Mouse (Mus musculus) forebrain, embryonic 13.5 days (tissue): ENCODE results near the gene Alg10b. TPM values are rescaled to one million over a fixed set of nuclear protein-coding genes. Genes with fewer than 3 reads are reported as not detected.
A peak's percentile ranks its signal among the peaks of the same experiment; 100 is the strongest.
"Not testable (repeated sequence)": the region's sequence is repeated elsewhere in the genome, so short reads cannot be mapped to it uniquely, and the experiment has no call there.

Experiments
- ATAC-seq: fragments of 200-750 bp; cut with Nextera tagmentation; 2 replicates; pipeline ENCODE4 v1.8.0; 2017
- H3K27ac ChIP-seq: fragments of 300-500 bp; sonication (generic); 2 replicates; pipeline ENCODE4 v1.5.1; 2015; ENCODE audit warnings: inconsistent platforms, mild to moderate bottlenecking, moderate library complexity
- H3K27me3 ChIP-seq: fragments of 300-500 bp; sonication (generic); 2 replicates; pipeline ENCODE4 v1.6.1; 2015; ENCODE audit warnings: mild to moderate bottlenecking, inconsistent platforms
- H3K36me3 ChIP-seq: fragments of 300-500 bp; sonication (generic); 2 replicates; pipeline ENCODE4 v1.6.1; 2015; ENCODE audit warnings: mild to moderate bottlenecking, inconsistent platforms; ENCODE audit not compliant: poor library complexity, severe bottlenecking
- H3K4me1 ChIP-seq: fragments of 300-500 bp; sonication (generic); 2 replicates; pipeline ENCODE4 v1.6.1; 2015; ENCODE audit warnings: inconsistent platforms
- H3K4me2 ChIP-seq: fragments of 300-500 bp; sonication (generic); 2 replicates; pipeline ENCODE4 v1.6.1; 2015; ENCODE audit warnings: inconsistent platforms, mild to moderate bottlenecking, moderate library complexity
- H3K4me3 ChIP-seq: fragments of 300-500 bp; sonication (generic); 2 replicates; pipeline ENCODE4 v1.5.1; 2015; ENCODE audit warnings: mild to moderate bottlenecking, inconsistent platforms
- H3K9ac ChIP-seq: fragments of 300-500 bp; sonication (generic); 2 replicates; pipeline ENCODE4 v1.6.1; 2015; ENCODE audit warnings: mild to moderate bottlenecking, inconsistent platforms
- H3K9me3 ChIP-seq: fragments of 300-500 bp; sonication (generic); replicated peaks from 2 replicates; pipeline ENCODE4 v1.6.1; 2016; ENCODE audit warnings: inconsistent platforms
- WGBS: fragments of 180-500 bp; shearing (Covaris S2); methylation state at CpG from one replicate; pipeline ENCODE4 v1.1.7; 2015; 5-methylcytosine and 5-hydroxymethylcytosine counted together
- polyA plus RNA-seq: library from polyadenylated mRNA; unstranded; fragments of >200 nt; fragmentation: Nextera tagmentation; extraction: Ambion mirVana; gene quantifications from 2 replicates; pipeline ENCODE4 v1.2.1, GENCODE M21; 2015

Gene Alg10b
- 40.1 and 44.2 TPM in 2 replicates for polyA plus RNA-seq

- peak; percentile 100 for ATAC-seq
- under 1% methylated on average over 46 of the region's 59 CpGs for whole genome bisulfite sequencing
- H3K9ac ChIP-seq, result peak within 1 kb of the TSS; percentile 91
- H3K27ac ChIP-seq, result peak within 1 kb of the TSS; percentile 86
- H3K36me3 ChIP-seq, result peaks cover 27% of the 10 kb centered on the region
- no peaks in the 10 kb centered on the region for H3K9me3 ChIP-seq
- peak within 1 kb of the TSS; percentile 70 for H3K4me2 ChIP-seq
- H3K4me3 ChIP-seq, result peak within 1 kb of the TSS; percentile 80
- no peaks in the 10 kb centered on the region for H3K27me3 ChIP-seq
- peaks cover 20% of the 10 kb centered on the region for H3K4me1 ChIP-seq
Observed at GRCm38 (mm10) chr15:90223969-90224750, at the start of gene Alg10b. Alg10b (plus strand) TSS chr15:90224311.

DNA sequence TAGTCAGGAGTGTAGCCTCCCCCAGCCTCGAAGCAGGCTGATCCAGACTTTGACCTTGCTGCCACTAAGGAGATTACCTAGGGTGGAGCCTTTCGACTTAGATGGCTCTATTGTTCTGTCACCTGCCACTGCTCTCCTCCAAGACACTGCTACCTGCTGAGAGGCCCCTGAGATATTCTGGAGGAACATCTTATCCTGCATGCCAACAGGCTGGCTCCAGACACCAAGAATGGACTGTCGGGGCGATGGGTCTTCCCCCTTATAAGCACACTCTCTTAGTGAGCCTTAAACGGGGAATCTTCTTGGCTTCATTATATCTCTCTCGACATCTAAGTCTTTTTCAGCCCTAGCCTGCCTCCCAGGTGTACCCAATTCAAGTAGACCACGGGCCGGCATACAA is 41.0 kb upstream of the Alg10b start:
- not testable (repeated sequence) for H3K36me3 ChIP-seq, H3K4me1 ChIP-seq, ATAC-seq, H3K9me3 ChIP-seq, H3K4me2 ChIP-seq, H3K9ac ChIP-seq, H3K4me3 ChIP-seq, H3K27me3 ChIP-seq, H3K27ac ChIP-seq
- 63% methylated on average over 8 of the region's 8 CpGs for WGBS

GRCm38 (mm10) chr15:90183511-90183910 is 40.6 kb upstream of the Alg10b start:
- Histone ChIP-seq H3K4me3 (no peak overlapping the region), H3K27ac (no peak overlapping the region), H3K9me3 (no peaks in the 10 kb centered on the region), H3K4me2 (no peak overlapping the region), H3K36me3 (no peaks in the 10 kb centered on the region), H3K27me3 (no peaks in the 10 kb centered on the region), H3K9ac (no peak overlapping the region), H3K4me1 (no peaks in the 10 kb centered on the region)
- WGBS, result 92% methylated on average over 6 of the region's 6 CpGs
- no peak for ATAC-seq

DNA sequence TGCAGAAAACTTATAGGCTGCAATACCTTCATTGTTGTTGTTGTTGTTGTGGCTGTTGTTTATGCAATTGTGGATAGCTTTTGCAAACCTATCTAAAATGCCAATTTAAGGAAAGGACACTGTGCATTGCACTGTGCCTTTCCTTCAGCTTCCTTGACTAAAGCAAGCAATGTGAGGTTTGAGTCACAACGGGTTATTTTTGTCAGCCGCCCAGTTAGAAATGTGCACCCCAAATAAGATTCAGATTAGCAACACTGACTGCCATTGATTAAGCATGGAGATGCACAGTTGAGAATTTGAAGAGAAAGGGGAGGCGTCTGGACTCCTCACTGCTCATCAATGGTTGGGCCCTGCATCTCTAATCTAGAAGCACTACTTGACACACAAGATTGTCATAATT is 39.4 kb upstream of the Alg10b start:
- H3K36me3 ChIP-seq, result no peaks in the 10 kb centered on the region
- no peaks in the 10 kb centered on the region for H3K27me3 ChIP-seq
- 92% methylated on average over 3 of the region's 3 CpGs for WGBS
- no peaks in the 10 kb centered on the region for H3K4me1 ChIP-seq
- no peaks in the 10 kb centered on the region for H3K9me3 ChIP-seq
- no peak overlapping the region for H3K27ac ChIP-seq
- H3K4me2 ChIP-seq, result no peak overlapping the region
- no peak for ATAC-seq
- no peak overlapping the region for H3K4me3 ChIP-seq
- H3K9ac ChIP-seq, result no peak overlapping the region

GRCm38 (mm10) chr15:90189477-90189876 is 34.6 kb upstream of the Alg10b start:
- no peaks in the 10 kb centered on the region for H3K36me3 ChIP-seq
- ATAC-seq, result no peak
- no peak overlapping the region for H3K4me2 ChIP-seq
- H3K4me3 ChIP-seq, result no peak overlapping the region
- no peak overlapping the region for H3K27ac ChIP-seq
- H3K27me3 ChIP-seq, result no peaks in the 10 kb centered on the region
- 90% methylated on average over 9 of the region's 9 CpGs for WGBS
- H3K9me3 ChIP-seq, result no peaks in the 10 kb centered on the region
- H3K4me1 ChIP-seq, result no peaks in the 10 kb centered on the region
- no peak overlapping the region for H3K9ac ChIP-seq

- H3K27ac ChIP-seq, result no peak overlapping the region
- H3K36me3 ChIP-seq, result no peaks in the 10 kb centered on the region
- no peak overlapping the region for H3K9ac ChIP-seq
- 54% methylated on average over 8 of the region's 8 CpGs for WGBS
- no peak overlapping the region for H3K4me2 ChIP-seq
- no peak overlapping the region for H3K4me3 ChIP-seq
- no peaks in the 10 kb centered on the region for H3K4me1 ChIP-seq
- no peaks in the 10 kb centered on the region for H3K9me3 ChIP-seq
- no peak for ATAC-seq
- peaks cover 4% of the 10 kb centered on the region; the same call in 1 of the 2 replicates for H3K27me3 ChIP-seq
Observed at GRCm38 (mm10) chr15:90213946-90214345, 10.2 kb upstream of the Alg10b start.

- 15% methylated on average over 6 of the region's 6 CpGs for WGBS
- Histone ChIP-seq H3K27ac (no peak overlapping the region), H3K9me3 (no peaks in the 10 kb centered on the region), H3K4me1 (no peaks in the 10 kb centered on the region), H3K4me2 (no peak overlapping the region), H3K4me3 (no peak overlapping the region), H3K9ac (no peak overlapping the region), H3K27me3 (peaks cover 4% of the 10 kb centered on the region; the same call in 1 of the 2 replicates), H3K36me3 (no peaks in the 10 kb centered on the region)
- peak; percentile 57; the same call in 1 of the 2 replicates for ATAC-seq
Observed at GRCm38 (mm10) chr15:90214913-90215312, 9.2 kb upstream of the Alg10b start.

GRCm38 (mm10) chr15:90225058-90225575 is 1.0 kb downstream of the Alg10b start:
- peak overlapping the region; percentile 80 for H3K4me3 ChIP-seq
- H3K4me2 ChIP-seq, result peak overlapping the region; percentile 70
- peak overlapping the region; percentile 91 for H3K9ac ChIP-seq
- ATAC-seq, result no peak
- H3K27me3 ChIP-seq, result no peaks in the 10 kb centered on the region
- no peaks in the 10 kb centered on the region for H3K9me3 ChIP-seq
- 67% methylated on average over 4 of the region's 4 CpGs for WGBS
- H3K4me1 ChIP-seq, result peaks cover 20% of the 10 kb centered on the region
- H3K36me3 ChIP-seq, result peaks cover 37% of the 10 kb centered on the region
- no peak overlapping the region for H3K27ac ChIP-seq

GRCm38 (mm10) chr15:90237657-90238056 is 13.5 kb downstream of the Alg10b start:
- no peak overlapping the region for H3K4me2 ChIP-seq
- no peak for ATAC-seq
- H3K4me1 ChIP-seq, result no peaks in the 10 kb centered on the region
- H3K9ac ChIP-seq, result no peak overlapping the region
- peaks cover 16% of the 10 kb centered on the region for H3K36me3 ChIP-seq
- WGBS, result 28% methylated on average over 2 of the region's 2 CpGs
- H3K4me3 ChIP-seq, result no peak overlapping the region
- no peaks in the 10 kb centered on the region for H3K9me3 ChIP-seq
- no peak overlapping the region for H3K27ac ChIP-seq
- H3K27me3 ChIP-seq, result no peaks in the 10 kb centered on the region

DNA sequence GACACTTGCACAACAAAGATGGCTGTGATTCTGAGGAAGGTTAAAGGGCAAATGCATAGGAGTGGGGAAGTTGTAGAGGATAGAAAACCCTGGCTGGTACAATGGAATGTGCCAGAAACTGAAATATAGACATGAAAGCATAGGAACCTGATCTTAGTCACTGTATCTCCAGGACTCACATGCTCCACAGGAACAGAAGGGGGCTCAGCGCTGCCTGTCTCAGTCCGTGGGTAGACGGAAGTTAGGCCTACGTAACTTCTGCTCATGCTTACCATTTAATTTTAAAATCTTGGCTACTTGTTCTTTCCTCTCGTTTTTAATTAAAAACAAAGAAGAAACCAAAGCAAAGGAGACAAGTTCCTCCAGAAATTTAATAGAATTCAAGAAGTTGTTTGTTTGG is 20.0 kb downstream of the Alg10b start:
- no peaks in the 10 kb centered on the region for H3K4me1 ChIP-seq
- no peak for ATAC-seq
- H3K27ac ChIP-seq, result no peak overlapping the region
- H3K36me3 ChIP-seq, result no peaks in the 10 kb centered on the region
- H3K27me3 ChIP-seq, result no peaks in the 10 kb centered on the region
- H3K4me3 ChIP-seq, result no peak overlapping the region
- H3K9me3 ChIP-seq, result no peaks in the 10 kb centered on the region
- H3K4me2 ChIP-seq, result no peak overlapping the region
- WGBS, result 90% methylated on average over 5 of the region's 5 CpGs
- no peak overlapping the region for H3K9ac ChIP-seq

DNA sequence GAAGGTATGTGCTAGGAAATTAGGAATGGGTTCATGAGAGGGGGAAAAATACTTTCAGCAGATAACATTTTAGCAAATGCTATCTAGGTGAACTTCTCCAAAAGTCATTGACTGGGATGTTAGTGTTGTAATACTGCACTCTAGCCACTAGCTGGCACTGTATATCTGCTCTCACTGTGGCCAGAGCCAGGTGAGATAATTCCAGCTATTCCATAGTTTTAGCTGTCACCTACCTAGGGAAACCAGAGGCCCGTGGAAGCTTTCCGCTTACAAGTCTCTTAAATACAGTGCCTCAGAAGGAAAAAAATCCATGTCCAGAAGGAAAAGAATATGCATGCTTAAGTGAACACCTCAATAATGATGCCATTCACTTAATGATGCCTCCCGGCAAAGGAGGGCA is 25.6 kb downstream of the Alg10b start:
- H3K9ac ChIP-seq, result no peak overlapping the region
- H3K36me3 ChIP-seq, result no peaks in the 10 kb centered on the region
- H3K4me1 ChIP-seq, result no peaks in the 10 kb centered on the region
- no peak overlapping the region for H3K4me2 ChIP-seq
- no peak overlapping the region for H3K27ac ChIP-seq
- H3K9me3 ChIP-seq, result no peaks in the 10 kb centered on the region
- no peaks in the 10 kb centered on the region for H3K27me3 ChIP-seq
- 52% methylated on average over 3 of the region's 3 CpGs for WGBS
- 0 out of 2 replicates have a peak, but pooled peaks have one; percentile 57 for ATAC-seq
- H3K4me3 ChIP-seq, result no peak overlapping the region

DNA sequence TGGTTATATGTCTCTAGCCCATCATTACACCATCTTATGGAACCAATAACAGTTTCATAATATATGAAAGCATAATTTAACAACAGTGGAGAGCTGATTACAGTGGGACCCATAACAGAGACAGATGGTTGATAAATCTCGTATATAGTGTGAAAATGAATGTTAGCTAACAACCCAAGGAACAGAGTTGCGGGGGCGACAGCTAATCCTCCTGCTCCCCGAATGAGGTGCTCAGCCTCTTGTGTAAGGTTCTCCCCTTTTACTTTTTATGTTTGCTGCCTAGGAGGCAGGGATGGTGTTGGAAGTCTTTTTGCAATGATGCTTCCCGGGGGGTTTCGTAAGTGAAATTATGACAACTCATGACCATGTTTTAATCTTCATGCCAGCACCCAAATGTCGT is 58.8 kb downstream of the Alg10b start:
- Histone ChIP-seq H3K9me3 (no peaks in the 10 kb centered on the region), H3K36me3 (no peaks in the 10 kb centered on the region), H3K4me2 (no peak overlapping the region), H3K27me3 (no peaks in the 10 kb centered on the region), H3K9ac (no peak overlapping the region), H3K4me1 (no peaks in the 10 kb centered on the region), H3K27ac (no peak overlapping the region), H3K4me3 (no peak overlapping the region)
- WGBS, result 90% methylated on average over 7 of the region's 7 CpGs
- ATAC-seq, result no peak
